Mouse (Mus musculus) retina, adult 2 months (tissue): ENCODE measurements at regions not wholly inside any gene's neighbourhood (a gene's known extent, or its start where the extent isn't known, plus 50 kb on each side); places are given as distances from the start of the nearest gene placed in this dataset.
A peak's percentile ranks its signal among the peaks of the same experiment; 100 is the strongest.

Source experiments
- DNase-seq: peaks from one replicate; pipeline ENCODE4 v3.0.0-alpha.2; 2012; ENCODE audit warnings: low read depth, low spot score

GRCm38 (mm10) chr8:15271793-15272587, 226.1 kb upstream of the BB014433 start:
- DNase-seq, result no peak

GRCm38 (mm10) chr8:15270290-15270689, 224.4 kb upstream of the BB014433 start:
- DNase-seq, result peak; percentile 32

- no peak for DNase-seq
These were observed 199.1 kb upstream of the BB014433 start for GRCm38 (mm10) chr8:15244770-15245485.

GRCm38 (mm10) chr8:15235410-15235809, 189.5 kb upstream of the BB014433 start:
- no peak for DNase-seq

- DNase-seq, result no peak
These were observed 187.4 kb upstream of the BB014433 start for GRCm38 (mm10) chr8:15233241-15233640.

- DNase-seq, result no peak
These were observed 184.3 kb upstream of the BB014433 start for GRCm38 (mm10) chr8:15230217-15230616.

GRCm38 (mm10) chr8:15221211-15221912, 175.5 kb upstream of the BB014433 start:
- DNase-seq, result peak; percentile 30

- no peak for DNase-seq
These were observed 164.1 kb upstream of the BB014433 start for GRCm38 (mm10) chr8:15209856-15210521.

- no peak for DNase-seq
These were observed 155.7 kb upstream of the BB014433 start for GRCm38 (mm10) chr8:15201556-15201955.

- DNase-seq, result no peak
These were observed 144.8 kb upstream of the BB014433 start for GRCm38 (mm10) chr8:15190708-15191107.

GRCm38 (mm10) chr8:15189079-15189612, 143.3 kb upstream of the BB014433 start:
- DNase-seq, result no peak
